Mouse (Mus musculus) adrenal gland, postnatal 25 days (tissue): ENCODE measurements around the gene Pi4k2a. TPM values are rescaled to one million over a fixed set of nuclear protein-coding genes. Genes with fewer than 3 reads are reported as not detected.
A peak's percentile ranks its signal among the peaks of the same experiment; 100 is the strongest.

Experiments
- DNase-seq: peaks from one replicate; pipeline ENCODE4 v3.0.0; 2021; ENCODE audit warnings: mixed read lengths
- long read RNA-seq: library from polyadenylated mRNA; stranded (forward); transcript quantifications from one replicate; pipeline ENCODE4 v2.0.0, GENCODE M21; 2021
- total RNA-seq: library from RNA; stranded (reverse); gene quantifications from 2 replicates; pipeline ENCODE4 v1.2.3, GENCODE M21; 2021

Pi4k2a gene
- total RNA-seq: 58.2 and 62.4 TPM in 2 replicates
- long read RNA-seq, transcript Pi4k2a-201 (9 exons, 3,604 nt): major isoform, 50 of 103 reads
- long read RNA-seq, transcript Pi4k2a-202 (10 exons, 1,939 nt): minor isoform, 24 of 103 reads
- long read RNA-seq, partial matches to known transcripts: 4 of 103 reads
- long read RNA-seq, other reads (novel, unspliced or antisense): 25 of 103 reads

DNA sequence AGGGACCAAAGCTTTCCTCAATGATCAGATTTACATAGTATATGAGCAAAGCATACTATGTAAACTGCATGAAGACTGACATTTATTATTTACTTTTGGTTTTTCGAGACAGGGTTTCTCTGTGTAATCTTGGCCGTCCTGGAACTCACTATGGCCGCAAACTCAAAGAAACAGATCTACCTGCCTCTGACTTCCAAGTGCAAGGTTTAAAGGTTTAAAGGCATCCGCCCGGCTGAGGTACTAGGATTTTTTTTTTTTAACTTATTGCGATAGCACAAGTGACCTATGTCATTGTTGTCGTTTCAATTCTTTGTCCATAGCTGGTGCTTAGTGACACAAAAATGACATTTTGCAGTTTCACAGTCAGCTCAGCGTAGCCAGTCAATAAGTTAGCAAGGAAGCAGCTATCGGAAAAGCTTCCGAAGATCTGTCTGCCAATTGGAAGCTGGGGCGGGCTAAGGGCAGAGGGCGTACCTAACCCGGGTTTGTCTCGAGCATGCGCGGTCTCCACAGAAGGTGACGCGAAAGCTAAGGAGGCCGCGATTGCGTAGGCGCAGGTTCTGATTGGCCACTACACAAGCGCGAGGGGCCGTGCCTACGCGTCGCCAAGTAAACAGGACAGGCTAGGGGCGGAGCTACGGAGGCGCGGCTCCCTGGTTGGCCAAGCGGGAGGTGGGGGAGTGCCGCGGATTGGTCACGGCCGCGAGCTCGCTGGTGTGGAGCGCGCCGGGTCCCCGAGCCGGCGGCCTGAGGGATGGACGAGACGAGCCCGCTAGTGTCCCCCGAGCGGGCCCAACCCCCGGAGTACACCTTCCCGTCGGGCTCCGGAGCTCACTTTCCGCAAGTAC is at the start of gene Pi4k2a:
Pi4k2a (plus strand) TSS at position 723 of the 848 bp plus-strand sequence.
- peak; percentile 99 for DNase-seq

DNA sequence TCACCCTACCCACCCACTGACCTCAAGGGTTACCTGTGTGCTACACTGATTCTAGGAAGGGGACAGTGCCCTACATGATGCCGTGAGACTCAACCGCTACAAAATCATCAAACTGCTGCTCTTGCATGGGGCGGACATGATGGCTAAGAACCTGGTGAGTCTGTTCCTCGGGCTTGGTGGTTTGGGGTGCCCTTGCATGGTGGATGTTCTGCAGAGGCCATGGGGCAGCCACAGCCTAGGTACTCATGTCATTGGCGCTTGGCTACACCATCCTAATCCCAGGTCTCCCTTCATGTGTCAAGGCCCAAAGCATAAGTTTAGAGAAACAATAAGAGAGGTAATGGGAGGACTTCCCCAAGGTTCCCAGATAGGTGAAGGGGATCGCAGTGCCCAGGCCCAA is 46.3 kb upstream of the Pi4k2a start:
- DNase-seq: no peak

- DNase-seq: peak; percentile 74
Measured at GRCm38 (mm10) chr19:42045269-42046102, 44.8 kb upstream of the Pi4k2a start, which contains the start of gene Hoga1. Gene Hoga1, plus strand, starts transcription at chr19:42045610.

DNA sequence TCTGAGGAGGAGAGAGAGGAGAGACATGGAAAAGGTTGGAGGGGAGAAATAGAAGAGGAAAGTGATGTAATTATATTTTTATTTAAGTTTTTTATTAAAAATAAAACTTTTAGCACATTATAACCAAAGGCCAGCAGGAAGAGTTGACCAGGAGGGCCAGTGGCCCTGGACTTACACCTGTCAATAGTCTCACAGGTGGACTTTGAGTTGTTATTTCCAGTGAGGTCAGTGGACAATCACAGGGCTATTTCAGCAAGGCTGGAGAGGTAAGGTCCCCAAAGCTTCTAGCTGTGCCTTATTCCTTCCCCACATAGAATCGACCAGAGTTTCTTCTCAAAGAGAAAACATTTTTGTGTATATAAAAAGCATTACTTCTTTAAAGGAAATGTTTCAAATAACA is 40.0 kb upstream of the Pi4k2a start:
- DNase-seq: no peak

GRCm38 (mm10) chr19:42051351-42051750 is 38.9 kb upstream of the Pi4k2a start:
- no peak for DNase-seq

GRCm38 (mm10) chr19:42051948-42052347 is 38.3 kb upstream of the Pi4k2a start, which contains the start of gene 4933411K16Rik:
Gene 4933411K16Rik, plus strand, starts transcription at chr19:42052248.
- DNase-seq: no peak

DNA sequence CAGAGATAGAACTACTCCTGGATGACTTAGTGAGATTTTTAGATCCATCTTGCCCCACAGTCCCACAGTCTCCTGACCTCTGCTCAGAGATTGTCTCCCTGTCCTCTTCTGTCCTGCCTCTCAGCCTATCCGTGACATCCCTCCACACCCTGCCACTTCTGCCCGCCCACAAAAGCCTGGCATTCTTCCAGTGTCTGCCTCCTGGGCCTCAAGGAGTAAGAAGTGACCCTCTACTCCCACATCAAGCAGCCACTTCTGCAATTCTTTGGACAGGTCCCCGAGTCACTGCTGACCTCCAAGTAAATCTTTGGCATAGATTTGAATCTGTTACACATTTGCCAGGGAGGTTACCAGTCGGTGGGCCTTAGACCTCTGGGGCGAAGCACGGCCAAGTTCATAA is 36.0 kb upstream of the Pi4k2a start:
- DNase-seq: no peak

DNA sequence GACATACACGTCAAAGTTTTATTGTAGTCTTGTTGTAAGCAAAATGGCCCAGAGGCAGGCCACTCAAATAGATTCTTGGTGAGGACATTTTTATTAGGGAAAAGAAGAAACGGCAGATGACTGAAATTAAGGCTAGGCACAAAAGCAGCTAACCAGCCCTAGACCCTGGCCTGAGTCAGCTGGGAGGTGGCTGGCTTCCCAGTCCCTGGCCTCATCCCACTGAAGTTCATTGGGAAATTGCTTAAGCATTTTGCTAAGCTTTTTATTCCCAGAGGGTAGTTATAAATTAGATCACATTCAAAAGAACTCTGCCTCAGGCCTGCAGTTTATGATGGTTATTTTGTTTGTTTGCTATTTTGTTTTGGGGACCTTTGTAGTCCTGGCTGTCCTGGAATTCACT is 34.4 kb upstream of the Pi4k2a start:
- DNase-seq: peak; percentile 46

- DNase-seq: no peak
Measured at GRCm38 (mm10) chr19:42056719-42057409, 33.4 kb upstream of the Pi4k2a start.

GRCm38 (mm10) chr19:42058426-42058825 is 31.8 kb upstream of the Pi4k2a start:
- no peak for DNase-seq

GRCm38 (mm10) chr19:42061443-42061842 is 28.8 kb upstream of the Pi4k2a start:
- no peak for DNase-seq

- no peak for DNase-seq
Measured at GRCm38 (mm10) chr19:42068441-42069240, 21.6 kb upstream of the Pi4k2a start.

DNA sequence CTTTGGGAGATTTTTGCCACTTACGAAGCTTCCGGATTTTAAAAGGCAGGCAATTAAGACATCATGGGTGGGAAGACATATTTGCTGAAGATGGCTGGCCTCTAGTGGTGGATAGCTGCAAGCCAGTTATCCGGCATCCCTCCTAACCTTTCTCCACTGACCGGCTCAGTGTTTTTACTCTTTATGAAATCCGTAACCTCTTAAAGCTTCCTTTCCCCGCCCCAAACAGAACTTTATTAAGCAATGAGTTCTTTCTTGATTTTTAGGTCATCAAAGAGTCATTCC is 21.1 kb upstream of the Pi4k2a start:
- no peak for DNase-seq

DNA sequence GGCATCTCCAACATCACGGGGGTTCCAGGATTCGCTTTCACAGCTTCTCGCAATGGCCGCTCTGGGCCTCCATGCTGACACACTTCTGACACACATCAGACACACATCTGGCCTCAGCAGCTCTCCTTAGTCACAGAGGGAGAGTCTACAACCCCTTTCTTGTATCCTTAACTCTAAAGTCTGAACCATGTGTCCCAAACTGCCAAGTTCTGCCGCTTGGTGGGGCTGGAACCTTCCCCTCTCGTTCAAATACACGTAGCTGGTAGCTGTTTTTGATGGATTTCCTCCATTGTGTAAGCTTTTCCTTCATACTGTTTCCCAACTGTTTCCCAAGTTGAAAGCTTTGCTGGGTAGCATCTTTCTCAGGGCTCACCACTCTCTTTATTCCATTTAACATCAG is 19.0 kb upstream of the Pi4k2a start:
- no peak for DNase-seq

DNA sequence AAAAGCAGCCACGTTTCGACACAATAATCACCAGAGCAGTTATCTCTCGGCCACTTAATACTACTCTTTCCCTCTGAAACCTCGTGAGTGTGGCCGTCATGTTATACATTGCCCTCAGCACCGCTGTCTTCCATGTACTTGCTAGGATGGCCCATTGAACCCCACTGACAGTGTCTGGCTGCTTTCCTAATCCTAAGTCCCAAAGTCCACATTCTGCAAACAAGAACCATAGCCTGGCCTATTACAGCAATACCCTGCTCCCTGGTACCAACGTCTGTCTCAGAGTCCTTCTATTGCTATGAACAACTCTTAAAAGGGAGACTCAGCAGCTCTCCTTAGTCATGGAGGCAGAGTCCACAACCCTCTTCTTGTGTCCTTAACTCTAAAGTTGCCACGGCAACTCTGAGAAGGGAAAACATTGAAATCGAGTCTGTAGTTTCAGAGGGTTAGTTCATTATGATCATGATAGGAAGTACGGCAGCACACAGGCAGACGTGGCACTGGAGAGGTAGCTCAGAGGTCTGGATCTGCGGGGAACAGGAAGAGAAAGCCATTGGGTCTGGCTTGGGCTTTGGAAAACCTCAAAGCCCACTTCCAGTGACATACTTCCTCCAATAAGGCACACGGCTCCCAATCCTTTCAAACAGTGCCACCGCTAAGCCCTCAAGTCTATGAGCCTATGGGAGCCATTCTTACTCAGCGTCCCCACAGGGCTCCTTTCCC is 18.2 kb upstream of the Pi4k2a start:
- no peak for DNase-seq

DNA sequence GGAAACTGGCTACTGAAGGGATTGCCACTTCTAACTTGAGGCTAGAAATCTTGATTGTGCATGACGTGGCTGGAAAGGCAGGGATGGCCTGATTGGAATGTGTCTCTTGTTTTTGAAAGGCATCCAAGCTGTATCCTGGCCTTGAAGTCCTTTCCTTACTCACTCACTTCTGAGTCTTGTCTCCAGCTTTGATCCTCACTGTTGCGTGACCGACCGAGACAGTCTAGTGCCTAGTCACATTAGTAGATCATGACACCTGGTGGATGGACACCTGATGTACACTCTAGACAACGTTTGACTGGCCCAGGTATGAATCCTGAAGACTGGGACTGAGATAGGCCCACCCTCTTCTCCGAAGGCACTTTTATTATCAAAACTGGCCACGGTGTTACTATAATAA is 17.5 kb upstream of the Pi4k2a start:
- DNase-seq: no peak

- DNase-seq: no peak
Measured at GRCm38 (mm10) chr19:42075051-42075450, 15.2 kb upstream of the Pi4k2a start.

GRCm38 (mm10) chr19:42075992-42076391 is 14.3 kb upstream of the Pi4k2a start:
- no peak for DNase-seq

DNA sequence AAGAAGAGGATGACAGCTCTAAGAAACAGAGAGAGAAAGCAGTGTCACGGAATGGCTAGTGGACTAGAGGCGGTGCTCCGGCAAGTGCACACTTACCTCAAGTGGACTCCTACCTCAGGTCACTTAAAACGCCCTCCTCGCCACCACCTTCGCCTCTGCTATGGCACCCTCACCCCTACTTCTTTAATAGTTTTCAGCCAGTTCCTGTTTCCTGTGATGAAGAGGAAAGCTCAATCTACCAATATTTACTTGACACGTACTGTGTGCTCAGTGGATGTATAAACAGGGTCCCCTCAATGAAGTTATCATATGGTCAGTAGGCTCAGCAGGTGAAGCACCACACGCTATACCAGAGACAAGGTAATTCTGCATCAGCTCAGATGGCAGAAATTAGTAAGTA is 11.7 kb upstream of the Pi4k2a start:
- no peak for DNase-seq

GRCm38 (mm10) chr19:42079006-42079405 is 11.3 kb upstream of the Pi4k2a start:
- no peak for DNase-seq

DNA sequence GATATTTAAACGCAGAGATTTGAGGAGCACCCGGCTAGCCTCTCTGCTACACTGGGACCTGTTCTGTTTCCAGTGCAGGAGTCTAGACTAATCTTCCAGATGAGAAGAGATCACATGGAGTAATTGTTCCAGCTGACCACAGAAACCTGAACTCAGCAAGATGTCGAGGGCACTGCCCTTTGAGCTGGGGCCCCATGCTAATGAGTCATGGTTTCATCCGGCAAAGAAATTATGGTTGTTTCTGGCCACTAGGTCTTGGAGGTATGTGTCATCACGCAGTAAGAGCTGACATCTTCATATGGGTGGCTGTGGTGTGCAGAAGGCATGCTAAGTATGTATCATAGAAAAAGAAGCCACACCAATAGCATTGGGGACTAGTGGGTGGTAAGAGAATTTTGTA is 10.3 kb upstream of the Pi4k2a start:
- no peak for DNase-seq
